Mouse (Mus musculus): ENCODE results near the gene Acp5. TPM values are rescaled to one million over a fixed set of nuclear protein-coding genes. Genes with fewer than 3 reads are reported as not detected.

Gene Acp5
- polyA plus RNA-seq, 1 experiment from 2014 or later, result 78.2 TPM

- Histone ChIP-seq H3K27ac (ENCODE audit: low read length) (no peak overlapping the region), H3K4me2 (ENCODE audit: low read depth, low read length) (peak overlapping the region; percentile 84), H3K36me3 (ENCODE audit: control insufficient read depth, insufficient read depth, low read length) (peaks cover 19% of the 10 kb centered on the region), H3K4me3 (ENCODE audit: low read length) (peak overlapping the region; percentile 88), H3K9me3 (ENCODE audit: control insufficient read depth, low read length) (no peaks in the 10 kb centered on the region), H3K9ac (ENCODE audit: low read depth, low read length) (peak overlapping the region; percentile 94), H3K27me3 (replicated peaks; ENCODE audit: control insufficient read depth, insufficient read depth, low read length) (no peaks in the 10 kb centered on the region), H3K4me1 (ENCODE audit: control insufficient read depth, insufficient read depth, low read length) (peaks cover 5% of the 10 kb centered on the region)
- ATAC-seq, result no peak
- WGBS, result 17% methylated on average over 15 of the region's 15 CpGs
Measured at GRCm38 (mm10) chr9:22116086-22116485, 19.4 kb downstream of the Acp5 start.

- WGBS, result 91% methylated on average over 4 of the region's 4 CpGs
- Histone ChIP-seq H3K27ac (ENCODE audit: low read length) (no peak overlapping the region), H3K4me1 (ENCODE audit: control insufficient read depth, insufficient read depth, low read length) (peaks cover 5% of the 10 kb centered on the region), H3K4me3 (ENCODE audit: low read length) (peak overlapping the region; percentile 88), H3K9ac (ENCODE audit: low read depth, low read length) (peak overlapping the region; percentile 94), H3K36me3 (ENCODE audit: control insufficient read depth, insufficient read depth, low read length) (peaks cover 19% of the 10 kb centered on the region), H3K4me2 (ENCODE audit: low read depth, low read length) (peak overlapping the region; percentile 84), H3K9me3 (ENCODE audit: control insufficient read depth, low read length) (no peaks in the 10 kb centered on the region), H3K27me3 (replicated peaks; ENCODE audit: control insufficient read depth, insufficient read depth, low read length) (no peaks in the 10 kb centered on the region)
- ATAC-seq, result no peak
Measured at GRCm38 (mm10) chr9:22115635-22116034, 19.9 kb downstream of the Acp5 start.

GRCm38 (mm10) chr9:22108194-22108593 is 27.3 kb downstream of the Acp5 start:
- Histone ChIP-seq H3K27me3 (replicated peaks; ENCODE audit: control insufficient read depth, insufficient read depth, low read length) (no peaks in the 10 kb centered on the region), H3K4me1 (ENCODE audit: control insufficient read depth, insufficient read depth, low read length) (no peaks in the 10 kb centered on the region), H3K4me2 (ENCODE audit: low read depth, low read length) (no peak overlapping the region), H3K36me3 (ENCODE audit: control insufficient read depth, insufficient read depth, low read length) (peaks cover 21% of the 10 kb centered on the region), H3K9me3 (ENCODE audit: control insufficient read depth, low read length) (no peaks in the 10 kb centered on the region), H3K27ac (ENCODE audit: low read length) (no peak overlapping the region), H3K9ac (ENCODE audit: low read depth, low read length) (no peak overlapping the region), H3K4me3 (ENCODE audit: low read length) (no peak overlapping the region)
- ATAC-seq, result no peak
- whole genome bisulfite sequencing, result 88% methylated on average over 9 of the region's 9 CpGs

GRCm38 (mm10) chr9:22099922-22100321 is 35.6 kb downstream of the Acp5 start:
- Histone ChIP-seq H3K27ac (ENCODE audit: low read length) (peak overlapping the region; percentile 69; the same call in 1 of the 2 replicates), H3K4me1 (ENCODE audit: control insufficient read depth, insufficient read depth, low read length) (peaks cover 6% of the 10 kb centered on the region; the same call in 1 of the 2 replicates), H3K27me3 (replicated peaks; ENCODE audit: control insufficient read depth, insufficient read depth, low read length) (peaks cover 16% of the 10 kb centered on the region), H3K9ac (ENCODE audit: low read depth, low read length) (peak overlapping the region; percentile 53), H3K36me3 (ENCODE audit: control insufficient read depth, insufficient read depth, low read length) (no peaks in the 10 kb centered on the region), H3K4me2 (ENCODE audit: low read depth, low read length) (peak overlapping the region; percentile 19), H3K4me3 (ENCODE audit: low read length) (peak overlapping the region; percentile 31), H3K9me3 (ENCODE audit: control insufficient read depth, low read length) (no peaks in the 10 kb centered on the region)
- peak; percentile 59 for ATAC-seq
- WGBS, result 3% methylated on average over 18 of the region's 18 CpGs

GRCm38 (mm10) chr9:22098993-22099696 is 36.4 kb downstream of the Acp5 start, which contains the start of gene Cnn1:
Cnn1 (plus strand) TSS chr9:22099216.
- Histone ChIP-seq H3K4me1 (ENCODE audit: control insufficient read depth, insufficient read depth, low read length) (peaks cover 6% of the 10 kb centered on the region; the same call in 1 of the 2 replicates), H3K27ac (ENCODE audit: low read length) (peak within 1 kb of the TSS; percentile 69), H3K9me3 (ENCODE audit: control insufficient read depth, low read length) (no peaks in the 10 kb centered on the region), H3K9ac (ENCODE audit: low read depth, low read length) (peak within 1 kb of the TSS; percentile 53), H3K36me3 (ENCODE audit: control insufficient read depth, insufficient read depth, low read length) (no peaks in the 10 kb centered on the region), H3K4me3 (ENCODE audit: low read length) (peak within 1 kb of the TSS; percentile 31), H3K27me3 (replicated peaks; ENCODE audit: control insufficient read depth, insufficient read depth, low read length) (peaks cover 16% of the 10 kb centered on the region), H3K4me2 (ENCODE audit: low read depth, low read length) (peak within 1 kb of the TSS; percentile 19)
- 6% methylated on average over 14 of the region's 14 CpGs for WGBS
- peak; percentile 52 for ATAC-seq

- Histone ChIP-seq H3K9me3 (ENCODE audit: control insufficient read depth, low read length) (no peaks in the 10 kb centered on the region), H3K9ac (ENCODE audit: low read depth, low read length) (peak overlapping the region; percentile 71), H3K27me3 (replicated peaks; ENCODE audit: control insufficient read depth, insufficient read depth, low read length) (peaks cover 11% of the 10 kb centered on the region), H3K27ac (ENCODE audit: low read length) (0 out of 2 replicates have a peak overlapping the region, but pooled peaks have one; percentile 14), H3K4me1 (ENCODE audit: control insufficient read depth, insufficient read depth, low read length) (peaks cover 6% of the 10 kb centered on the region; the same call in 1 of the 2 replicates), H3K4me2 (ENCODE audit: low read depth, low read length) (peak overlapping the region; percentile 80), H3K4me3 (ENCODE audit: low read length) (peak overlapping the region; percentile 41), H3K36me3 (ENCODE audit: control insufficient read depth, insufficient read depth, low read length) (no peaks in the 10 kb centered on the region)
- peak; percentile 80 for ATAC-seq
- WGBS, result 2% methylated on average over 24 of the region's 24 CpGs
Measured at GRCm38 (mm10) chr9:22095854-22096307, 39.6 kb downstream of the Acp5 start.

GRCm38 (mm10) chr9:22092746-22093145 is 42.8 kb downstream of the Acp5 start:
- H3K27me3 ChIP-seq (replicated peaks; ENCODE audit: control insufficient read depth, insufficient read depth, low read length), result no peaks in the 10 kb centered on the region
- no peak overlapping the region for H3K4me3 ChIP-seq (ENCODE audit: low read length)
- no peaks in the 10 kb centered on the region for H3K9me3 ChIP-seq (ENCODE audit: control insufficient read depth, low read length)
- no peaks in the 10 kb centered on the region for H3K36me3 ChIP-seq (ENCODE audit: control insufficient read depth, insufficient read depth, low read length)
- 0 out of 2 replicates have a peak, but pooled peaks cover 3% of the 10 kb centered on the region for H3K4me1 ChIP-seq (ENCODE audit: control insufficient read depth, insufficient read depth, low read length)
- ATAC-seq, result no peak
- H3K27ac ChIP-seq (ENCODE audit: low read length), result no peak overlapping the region
- no peak overlapping the region for H3K4me2 ChIP-seq (ENCODE audit: low read depth, low read length)
- WGBS, result 84% methylated on average over 6 of the region's 6 CpGs
- no peak overlapping the region for H3K9ac ChIP-seq (ENCODE audit: low read depth, low read length)

GRCm38 (mm10) chr9:22089986-22090385 is 45.5 kb downstream of the Acp5 start:
- WGBS, result 87% methylated on average over 7 of the region's 7 CpGs
- no peak overlapping the region for H3K9ac ChIP-seq (ENCODE audit: low read depth, low read length)
- H3K4me2 ChIP-seq (ENCODE audit: low read depth, low read length), result no peak overlapping the region
- no peak for ATAC-seq
- no peak overlapping the region for H3K27ac ChIP-seq (ENCODE audit: low read length)
- no peaks in the 10 kb centered on the region for H3K4me1 ChIP-seq (ENCODE audit: control insufficient read depth, insufficient read depth, low read length)
- no peaks in the 10 kb centered on the region for H3K36me3 ChIP-seq (ENCODE audit: control insufficient read depth, insufficient read depth, low read length)
- H3K9me3 ChIP-seq (ENCODE audit: control insufficient read depth, low read length), result no peaks in the 10 kb centered on the region
- no peaks in the 10 kb centered on the region for H3K27me3 ChIP-seq (replicated peaks; ENCODE audit: control insufficient read depth, insufficient read depth, low read length)
- H3K4me3 ChIP-seq (ENCODE audit: low read length), result no peak overlapping the region

- Histone ChIP-seq H3K4me2 (ENCODE audit: low read depth, low read length) (no peak overlapping the region), H3K27me3 (replicated peaks; ENCODE audit: control insufficient read depth, insufficient read depth, low read length) (no peaks in the 10 kb centered on the region), H3K9me3 (ENCODE audit: control insufficient read depth, low read length) (no peaks in the 10 kb centered on the region), H3K27ac (ENCODE audit: low read length) (no peak overlapping the region), H3K4me1 (ENCODE audit: control insufficient read depth, insufficient read depth, low read length) (peaks cover 4% of the 10 kb centered on the region; the same call in 1 of the 2 replicates), H3K4me3 (ENCODE audit: low read length) (no peak overlapping the region), H3K9ac (ENCODE audit: low read depth, low read length) (no peak overlapping the region), H3K36me3 (ENCODE audit: control insufficient read depth, insufficient read depth, low read length) (no peaks in the 10 kb centered on the region)
- no peak for ATAC-seq
- 96% methylated on average over 7 of the region's 7 CpGs for WGBS
Measured at GRCm38 (mm10) chr9:22089281-22089680, 46.2 kb downstream of the Acp5 start.

Data from intestine, embryonic 16.5 days (tissue).